Mouse (Mus musculus): ENCODE measurements around the gene Rpl36. TPM values are rescaled to one million over a fixed set of nuclear protein-coding genes. Genes with fewer than 3 reads are reported as not detected.

The Rpl36 gene
- polyA plus RNA-seq, 1 experiment from 2014 or later: 1,404 TPM

DNA sequence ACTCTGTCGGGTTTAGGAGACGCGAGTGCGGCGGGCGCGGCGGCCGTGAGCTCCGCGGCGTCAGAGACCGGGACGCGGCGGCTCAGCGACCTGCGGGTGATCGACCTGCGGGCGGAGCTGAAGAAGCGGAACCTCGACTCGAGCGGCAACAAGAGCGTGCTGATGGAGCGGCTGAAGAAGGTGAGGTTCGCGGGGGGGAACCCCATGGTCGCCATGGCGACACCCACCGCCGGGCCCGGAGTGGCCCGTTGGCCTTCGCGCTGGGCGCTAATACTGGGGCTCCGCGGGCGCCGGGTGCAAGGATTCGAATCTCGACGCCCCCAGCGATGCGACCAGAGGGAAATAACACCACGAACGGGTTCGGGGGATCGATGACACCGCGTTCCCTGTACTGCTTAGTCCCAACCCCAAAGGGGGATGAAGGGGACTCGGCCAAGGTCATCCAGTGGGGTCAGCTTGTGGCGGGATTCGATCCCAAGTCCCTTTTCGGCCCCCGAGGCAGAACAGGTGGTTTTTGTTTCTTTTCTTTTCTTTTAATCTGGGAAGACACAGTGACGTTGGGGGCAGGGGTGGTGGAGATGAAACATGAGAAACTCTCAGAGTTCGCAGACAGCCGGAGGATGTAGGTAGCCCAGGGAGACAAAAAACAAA, 27.9 kb upstream of the Rpl36 start:
- peak; percentile 10; the same call in 1 of the 2 replicates for ATAC-seq (ENCODE audit: low read depth)

GRCm38 (mm10) chr17:56587773-56588172, 25.4 kb upstream of the Rpl36 start:
- 88% methylated on average over 1 of the region's 1 CpGs for WGBS (ENCODE audit: insufficient replicate concordance)
- H3K27me3 ChIP-seq: no peaks in the 10 kb centered on the region
- H3K9ac ChIP-seq: peak overlapping the region; percentile 40
- DNase-seq (no peak), ATAC-seq (ENCODE audit: low read depth) (no peak)
- peaks cover 70% of the 10 kb centered on the region for H3K36me3 ChIP-seq
- no peaks in the 10 kb centered on the region for H3K9me3 ChIP-seq (replicated peaks)
- peak overlapping the region; percentile 92; the same call in 1 of the 2 replicates for H3K4me2 ChIP-seq
- H3K4me1 ChIP-seq (replicated peaks): peaks cover 51% of the 10 kb centered on the region
- H3K27ac ChIP-seq: peak overlapping the region; percentile 27; the same call in 1 of the 2 replicates
- H3K4me3 ChIP-seq (replicated peaks): peak overlapping the region; percentile 95; the same call in 1 of the 2 replicates

More for the DNA sequence above, 27.9 kb upstream of the Rpl36 start:
- H3K9me3 ChIP-seq (replicated peaks): no peaks in the 10 kb centered on the region
- peak overlapping the region; percentile 92 for H3K4me2 ChIP-seq
- DNase-seq: peak; percentile 37
- peak overlapping the region; percentile 95 for H3K4me3 ChIP-seq (replicated peaks)
- under 1% methylated on average over 61 of the region's 61 CpGs for WGBS (ENCODE audit: insufficient replicate concordance)
- H3K9ac ChIP-seq: peak overlapping the region; percentile 95
- no peaks in the 10 kb centered on the region for H3K27me3 ChIP-seq
- peaks cover 65% of the 10 kb centered on the region for H3K4me1 ChIP-seq (replicated peaks)
- peak overlapping the region; percentile 96 for H3K27ac ChIP-seq
- H3K36me3 ChIP-seq: peaks cover 70% of the 10 kb centered on the region

DNA sequence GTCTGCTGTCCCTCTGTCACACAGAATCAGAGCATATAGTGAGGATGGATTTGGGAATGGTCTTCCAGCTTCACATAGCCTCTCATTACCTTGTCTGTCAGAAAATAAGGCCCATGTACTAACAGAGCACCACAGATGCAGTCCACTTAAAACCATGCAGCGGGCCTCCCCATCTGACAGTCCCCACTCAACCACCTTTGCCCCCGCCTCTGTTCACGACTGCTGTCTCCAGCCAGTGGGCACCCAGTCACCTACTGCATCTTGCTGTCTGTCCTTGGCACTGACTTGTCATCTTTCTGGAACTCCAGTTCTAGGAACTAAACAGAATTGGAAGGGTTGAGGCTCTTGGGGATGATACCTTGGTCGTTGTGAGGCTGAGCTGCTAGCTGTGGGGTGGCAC, 24.3 kb upstream of the Rpl36 start:
- Histone ChIP-seq H3K4me2 (no peak overlapping the region), H3K27me3 (no peaks in the 10 kb centered on the region), H3K9me3 (replicated peaks) (no peaks in the 10 kb centered on the region), H3K4me3 (replicated peaks) (no peak overlapping the region), H3K9ac (no peak overlapping the region), H3K36me3 (peaks cover 79% of the 10 kb centered on the region), H3K27ac (no peak overlapping the region), H3K4me1 (replicated peaks) (peaks cover 44% of the 10 kb centered on the region)
- ATAC-seq (ENCODE audit: low read depth) (no peak), DNase-seq (no peak)
- WGBS (ENCODE audit: insufficient replicate concordance): 87% methylated on average over 4 of the region's 4 CpGs

DNA sequence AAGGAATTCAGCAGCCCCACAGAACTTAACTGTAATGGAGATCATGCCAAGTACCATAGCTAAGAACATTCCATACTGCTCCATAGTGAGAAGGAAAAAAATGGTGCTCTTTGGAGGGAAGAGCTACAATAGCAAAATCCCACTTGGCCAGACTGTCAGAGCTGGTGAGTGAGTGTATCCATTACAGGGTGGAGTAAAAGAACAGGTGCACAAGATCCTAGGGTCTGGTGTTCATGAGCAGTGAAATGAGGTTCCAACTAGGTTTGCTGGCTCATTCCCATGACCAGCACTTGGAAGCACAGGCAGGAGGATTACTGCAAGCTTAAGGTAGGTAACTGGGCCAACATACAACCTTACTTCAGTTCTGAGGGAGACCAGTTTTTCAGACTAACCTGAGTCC, 20.7 kb upstream of the Rpl36 start:
- DNase-seq (no peak), ATAC-seq (ENCODE audit: low read depth) (no peak)
- no peak overlapping the region for H3K4me3 ChIP-seq (replicated peaks)

DNA sequence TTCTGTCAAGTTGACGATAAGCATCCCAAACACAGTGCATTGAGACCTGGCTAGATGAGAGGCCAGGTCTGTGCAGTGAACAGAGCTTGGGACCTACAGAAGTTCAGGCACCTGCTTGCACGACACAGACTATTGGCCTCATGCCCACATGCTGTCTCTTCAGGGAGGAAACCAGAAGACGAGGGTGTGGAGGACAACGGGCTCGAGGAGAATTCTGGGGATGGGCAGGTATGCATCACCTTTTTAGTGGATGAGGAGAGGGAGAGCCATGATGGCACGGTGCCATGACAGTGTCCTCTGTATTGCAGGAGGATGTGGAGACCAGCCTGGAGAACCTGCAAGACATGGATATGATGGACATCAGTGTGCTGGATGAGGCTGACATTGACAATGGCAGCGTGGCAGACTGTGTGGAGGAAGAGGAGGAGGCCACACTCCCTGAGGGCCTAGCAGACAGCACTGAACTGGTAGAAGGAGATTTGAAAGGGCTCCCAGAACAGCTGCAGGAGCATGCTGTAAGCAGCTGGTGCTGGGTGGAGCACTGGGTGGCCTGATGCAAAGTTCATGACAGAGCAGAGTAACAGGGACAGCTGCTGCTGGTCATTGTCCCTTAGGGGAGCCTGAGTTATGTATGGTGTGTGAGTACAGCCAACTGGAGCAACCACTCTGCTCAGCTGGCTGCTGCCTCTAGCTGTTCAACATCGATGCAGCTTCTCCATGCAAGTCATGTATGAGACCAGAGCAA, 19.5 kb upstream of the Rpl36 start:
- no peak overlapping the region for H3K4me2 ChIP-seq
- no peak overlapping the region for H3K4me3 ChIP-seq (replicated peaks)
- no peak for ATAC-seq (ENCODE audit: low read depth)
- no peak overlapping the region for H3K27ac ChIP-seq
- H3K36me3 ChIP-seq: peaks cover 96% of the 10 kb centered on the region
- H3K27me3 ChIP-seq: no peaks in the 10 kb centered on the region
- no peak for DNase-seq
- H3K9ac ChIP-seq: no peak overlapping the region
- no peaks in the 10 kb centered on the region for H3K9me3 ChIP-seq (replicated peaks)
- H3K4me1 ChIP-seq (replicated peaks): peaks cover 16% of the 10 kb centered on the region
- 87% methylated on average over 8 of the region's 8 CpGs for WGBS (ENCODE audit: insufficient replicate concordance)

More for the DNA sequence above, 20.7 kb upstream of the Rpl36 start:
- Histone ChIP-seq H3K4me2 (no peak overlapping the region), H3K27me3 (no peaks in the 10 kb centered on the region), H3K27ac (no peak overlapping the region), H3K4me1 (replicated peaks) (peaks cover 25% of the 10 kb centered on the region), H3K36me3 (peaks cover 100% of the 10 kb centered on the region), H3K9me3 (replicated peaks) (no peaks in the 10 kb centered on the region), H3K9ac (no peak overlapping the region)

DNA sequence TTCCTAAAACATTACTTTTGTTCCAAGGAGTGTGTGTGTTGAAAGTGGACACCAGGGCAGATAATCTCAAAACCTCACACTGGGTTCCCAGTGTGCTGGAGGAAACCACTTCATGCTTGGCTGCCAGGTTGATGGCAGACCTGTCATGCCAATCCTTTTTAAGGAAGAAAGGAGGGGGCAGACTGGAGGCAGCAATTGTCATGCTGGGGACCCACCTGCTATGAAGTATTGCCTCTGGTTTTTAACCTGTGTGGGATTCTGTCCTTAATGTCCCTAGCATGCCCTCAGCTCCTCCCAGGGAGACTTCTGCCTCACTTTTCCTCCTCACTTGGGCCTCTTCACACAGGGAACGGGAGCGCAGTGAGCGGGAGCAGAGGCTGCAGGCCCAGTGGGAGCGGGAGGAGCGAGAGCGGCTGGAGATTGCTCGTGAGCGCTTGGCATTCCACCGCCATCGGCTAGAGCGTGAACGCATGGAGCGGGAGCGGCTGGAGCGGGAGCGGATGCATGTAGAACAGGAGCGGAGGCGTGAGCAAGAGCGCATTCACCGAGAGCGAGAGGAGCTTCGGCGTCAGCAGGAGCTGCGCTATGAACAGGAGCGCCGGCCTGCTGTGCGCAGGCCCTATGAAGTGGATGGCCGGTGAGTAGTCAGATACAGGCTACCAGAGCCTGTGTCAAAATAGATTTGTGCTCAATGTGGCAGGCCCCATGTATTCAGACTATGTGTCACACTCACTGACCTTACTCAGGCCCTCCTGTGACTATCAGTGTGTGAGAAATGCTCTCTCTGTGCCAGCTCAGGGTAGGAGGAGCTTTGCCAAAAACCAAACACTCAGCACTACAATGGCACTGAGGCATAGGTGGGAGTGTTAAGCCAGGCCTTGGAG, 9.8 kb upstream of the Rpl36 start:
- 95% methylated on average over 28 of the region's 28 CpGs for WGBS (ENCODE audit: insufficient replicate concordance)
- Histone ChIP-seq H3K4me2 (no peak overlapping the region), H3K4me3 (replicated peaks) (no peak overlapping the region), H3K4me1 (replicated peaks) (peaks cover 11% of the 10 kb centered on the region), H3K9ac (no peak overlapping the region), H3K27me3 (no peaks in the 10 kb centered on the region), H3K27ac (no peak overlapping the region), H3K9me3 (replicated peaks) (no peaks in the 10 kb centered on the region), H3K36me3 (peaks cover 90% of the 10 kb centered on the region)
- DNase-seq (no peak), ATAC-seq (ENCODE audit: low read depth) (no peak)

DNA sequence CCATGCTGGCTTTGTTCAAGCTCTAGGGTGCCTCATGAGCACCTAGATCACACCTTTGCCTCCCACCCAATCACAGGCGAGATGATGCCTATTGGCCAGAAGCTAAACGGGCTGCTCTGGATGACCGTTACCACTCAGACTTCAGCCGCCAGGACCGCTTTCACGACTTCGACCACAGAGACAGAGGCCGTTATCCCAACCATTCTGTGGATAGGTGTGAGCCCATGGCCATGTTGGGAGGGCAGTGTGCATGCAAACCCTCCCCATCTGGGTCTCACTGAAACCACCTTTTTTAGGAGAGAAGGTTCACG, 9.2 kb upstream of the Rpl36 start:
- Histone ChIP-seq H3K4me3 (replicated peaks) (no peak overlapping the region), H3K9ac (no peak overlapping the region), H3K9me3 (replicated peaks) (no peaks in the 10 kb centered on the region), H3K4me1 (replicated peaks) (peaks cover 17% of the 10 kb centered on the region), H3K27ac (no peak overlapping the region), H3K36me3 (peaks cover 90% of the 10 kb centered on the region), H3K4me2 (no peak overlapping the region), H3K27me3 (no peaks in the 10 kb centered on the region)
- WGBS (ENCODE audit: insufficient replicate concordance): 86% methylated on average over 9 of the region's 9 CpGs
- DNase-seq (no peak), ATAC-seq (ENCODE audit: low read depth) (no peak)

DNA sequence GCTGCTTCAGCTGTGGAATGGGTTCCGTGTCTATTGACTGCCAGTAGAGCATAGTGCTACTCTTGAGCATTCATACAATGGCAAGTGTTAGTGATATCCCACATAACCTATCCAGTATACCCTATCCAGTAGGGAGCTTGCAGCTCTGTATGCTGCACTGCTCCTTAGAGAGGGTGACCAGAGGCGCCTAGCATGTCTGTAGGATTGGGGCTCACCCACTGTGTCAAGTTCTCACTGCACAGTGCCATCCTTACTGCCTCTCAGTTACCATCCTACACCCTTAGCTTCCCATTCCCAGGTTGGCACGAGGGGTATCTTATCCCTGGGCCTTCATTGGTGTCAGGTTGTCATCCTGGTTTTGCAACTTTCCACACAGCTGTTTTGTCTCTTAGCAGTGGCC, 8.8 kb upstream of the Rpl36 start:
- Histone ChIP-seq H3K27me3 (no peaks in the 10 kb centered on the region), H3K4me1 (replicated peaks) (peaks cover 19% of the 10 kb centered on the region), H3K27ac (no peak overlapping the region), H3K4me2 (no peak overlapping the region), H3K36me3 (peaks cover 86% of the 10 kb centered on the region), H3K9ac (no peak overlapping the region), H3K4me3 (replicated peaks) (no peak overlapping the region), H3K9me3 (replicated peaks) (no peaks in the 10 kb centered on the region)
- WGBS (ENCODE audit: insufficient replicate concordance): 92% methylated on average over 3 of the region's 3 CpGs
- no peak for ATAC-seq (ENCODE audit: low read depth)
- no peak for DNase-seq

DNA sequence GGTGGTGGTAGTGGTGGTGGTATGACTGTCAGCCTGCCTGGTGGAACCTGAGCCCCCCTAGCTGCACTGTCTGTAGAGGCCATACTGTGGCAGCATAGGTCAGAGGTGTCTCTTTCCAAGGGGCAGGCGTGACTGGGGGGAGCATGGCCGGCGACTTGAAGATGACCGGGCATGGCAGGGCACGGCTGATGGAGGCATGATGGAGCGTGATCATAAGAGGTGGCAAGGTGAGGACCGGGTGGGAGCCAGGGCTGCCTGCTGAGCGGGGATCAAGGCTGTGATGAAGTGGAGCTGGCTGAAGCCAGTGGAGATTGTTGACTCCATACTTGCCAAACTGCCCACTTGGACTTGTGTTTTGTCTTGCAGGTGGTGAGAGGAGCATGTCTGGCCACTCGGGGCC, 7.8 kb upstream of the Rpl36 start:
- Histone ChIP-seq H3K9ac (no peak overlapping the region), H3K4me3 (replicated peaks) (no peak overlapping the region), H3K4me2 (no peak overlapping the region), H3K27me3 (no peaks in the 10 kb centered on the region), H3K27ac (no peak overlapping the region), H3K36me3 (peaks cover 76% of the 10 kb centered on the region), H3K4me1 (replicated peaks) (peaks cover 24% of the 10 kb centered on the region), H3K9me3 (replicated peaks) (no peaks in the 10 kb centered on the region)
- DNase-seq (no peak), ATAC-seq (ENCODE audit: low read depth) (no peak)
- 89% methylated on average over 9 of the region's 9 CpGs for WGBS (ENCODE audit: insufficient replicate concordance)

GRCm38 (mm10) chr17:56607521-56608062, 5.6 kb upstream of the Rpl36 start:
- Histone ChIP-seq H3K4me1 (replicated peaks) (peaks cover 46% of the 10 kb centered on the region), H3K27ac (no peak overlapping the region), H3K9me3 (replicated peaks) (no peaks in the 10 kb centered on the region), H3K36me3 (peaks cover 55% of the 10 kb centered on the region), H3K4me3 (replicated peaks) (no peak overlapping the region), H3K4me2 (peak overlapping the region; percentile 86), H3K27me3 (no peaks in the 10 kb centered on the region), H3K9ac (peak overlapping the region; percentile 86; the same call in 1 of the 2 replicates)
- WGBS (ENCODE audit: insufficient replicate concordance): 72% methylated on average over 3 of the region's 3 CpGs
- ATAC-seq (ENCODE audit: low read depth) (no peak), DNase-seq (no peak)

GRCm38 (mm10) chr17:56608699-56609098, 4.5 kb upstream of the Rpl36 start:
- H3K4me2 ChIP-seq: peak overlapping the region; percentile 86
- H3K27ac ChIP-seq: peak overlapping the region; percentile 87
- H3K9ac ChIP-seq: peak overlapping the region; percentile 86
- DNase-seq: no peak
- H3K4me3 ChIP-seq (replicated peaks): peak overlapping the region; percentile 73
- no peaks in the 10 kb centered on the region for H3K9me3 ChIP-seq (replicated peaks)
- H3K36me3 ChIP-seq: peaks cover 44% of the 10 kb centered on the region
- H3K4me1 ChIP-seq (replicated peaks): peaks cover 51% of the 10 kb centered on the region
- 29% methylated on average over 5 of the region's 5 CpGs for WGBS (ENCODE audit: insufficient replicate concordance)
- ATAC-seq (ENCODE audit: low read depth): no peak
- no peaks in the 10 kb centered on the region for H3K27me3 ChIP-seq
